Mouse (Mus musculus): ENCODE data around the gene Cnot2. TPM values are rescaled to one million over a fixed set of nuclear protein-coding genes. Genes with fewer than 3 reads are reported as not detected.

The Cnot2 gene
- polyA plus RNA-seq, 1 experiment from 2014 or later: 100 TPM

DNA sequence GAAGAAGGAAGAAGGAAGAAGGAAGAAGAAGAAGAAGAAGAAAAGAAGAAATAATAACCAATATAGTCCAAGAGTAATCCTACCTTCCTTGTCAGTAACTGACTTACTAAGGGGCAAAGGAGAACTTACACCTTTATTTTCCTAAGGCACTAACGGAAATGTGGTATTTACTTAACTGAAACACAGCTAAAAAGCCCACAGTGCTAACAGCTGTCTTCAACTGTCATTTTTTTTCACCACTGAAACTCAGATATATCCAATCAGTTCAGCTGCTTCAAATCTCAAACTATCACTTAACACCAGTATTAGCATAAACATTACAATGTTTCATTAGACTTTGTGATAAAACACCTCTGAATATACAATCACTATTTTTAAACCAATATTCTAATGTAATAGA is 22.1 kb downstream of the Cnot2 start:
- H3K36me3 ChIP-seq: no peaks in the 10 kb centered on the region
- WGBS: 64% methylated on average over 1 of the region's 1 CpGs
- no peak overlapping the region for H3K9ac ChIP-seq
- no peaks in the 10 kb centered on the region for H3K27me3 ChIP-seq
- no peak overlapping the region for H3K4me3 ChIP-seq (replicated peaks)
- H3K9me3 ChIP-seq (replicated peaks): no peaks in the 10 kb centered on the region
- H3K4me1 ChIP-seq: 0 out of 2 replicates have a peak, but pooled peaks cover 10% of the 10 kb centered on the region
- no peak for ATAC-seq (ENCODE audit: insufficient number of reproducible peaks, low FRiP score, low TSS enrichment, low read depth)
- H3K4me2 ChIP-seq (replicated peaks): no peak overlapping the region
- H3K27ac ChIP-seq (replicated peaks): no peak overlapping the region

GRCm38 (mm10) chr10:116557166-116557565 is 24.1 kb downstream of the Cnot2 start:
- no peaks in the 10 kb centered on the region for H3K9me3 ChIP-seq (replicated peaks)
- H3K4me3 ChIP-seq (replicated peaks): no peak overlapping the region
- no peak overlapping the region for H3K9ac ChIP-seq
- no peaks in the 10 kb centered on the region for H3K27me3 ChIP-seq
- 0 out of 2 replicates have a peak, but pooled peaks cover 5% of the 10 kb centered on the region for H3K4me1 ChIP-seq
- WGBS: 100% methylated on average over 1 of the region's 1 CpGs
- no peaks in the 10 kb centered on the region for H3K36me3 ChIP-seq
- H3K4me2 ChIP-seq (replicated peaks): no peak overlapping the region
- ATAC-seq (ENCODE audit: insufficient number of reproducible peaks, low FRiP score, low TSS enrichment, low read depth): no peak
- H3K27ac ChIP-seq (replicated peaks): no peak overlapping the region

DNA sequence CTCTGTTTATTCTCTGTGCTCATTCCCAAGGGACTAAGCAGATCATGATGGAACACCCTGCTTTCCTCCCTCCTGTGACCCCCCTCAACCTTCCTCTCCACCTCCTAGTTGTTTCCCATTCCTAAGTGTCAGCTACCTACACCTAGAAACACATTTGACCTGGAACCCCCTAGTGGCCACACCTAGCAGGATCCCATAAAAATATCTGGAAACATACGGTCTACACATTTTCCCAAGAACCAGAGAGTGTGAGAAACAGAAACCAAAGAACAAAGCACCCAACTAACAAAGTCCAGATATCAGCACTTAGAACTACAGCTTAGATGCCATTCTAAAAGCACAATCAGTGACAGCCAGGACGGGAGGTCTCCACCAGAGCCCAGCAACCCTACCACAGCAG is 26.9 kb downstream of the Cnot2 start:
- no peaks in the 10 kb centered on the region for H3K27me3 ChIP-seq
- no peak overlapping the region for H3K4me3 ChIP-seq (replicated peaks)
- no peak for ATAC-seq (ENCODE audit: insufficient number of reproducible peaks, low FRiP score, low TSS enrichment, low read depth)
- H3K4me2 ChIP-seq (replicated peaks): no peak overlapping the region
- H3K4me1 ChIP-seq: 0 out of 2 replicates have a peak, but pooled peaks cover 5% of the 10 kb centered on the region
- WGBS: 56% methylated on average over 2 of the region's 2 CpGs
- H3K27ac ChIP-seq (replicated peaks): no peak overlapping the region
- no peaks in the 10 kb centered on the region for H3K9me3 ChIP-seq (replicated peaks)
- no peak overlapping the region for H3K9ac ChIP-seq
- no peaks in the 10 kb centered on the region for H3K36me3 ChIP-seq

DNA sequence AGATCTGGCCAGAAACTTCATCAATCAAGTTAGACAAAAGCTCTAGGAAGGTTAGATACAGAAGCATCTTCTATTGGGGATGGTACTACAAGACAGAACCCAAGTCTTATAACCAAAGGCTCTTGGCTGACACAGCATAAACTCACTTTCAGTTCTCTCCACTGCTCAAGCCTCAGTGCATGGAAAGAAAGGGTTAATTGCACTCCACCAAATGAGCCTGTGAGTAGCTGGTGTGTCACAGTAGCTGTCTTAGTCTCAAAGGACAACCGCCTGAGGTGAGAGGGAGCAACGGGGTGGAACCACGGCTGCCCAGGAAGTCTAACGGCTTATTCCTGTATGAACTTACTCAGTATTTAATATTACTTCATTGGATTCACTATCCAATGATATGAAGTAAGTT is 33.4 kb downstream of the Cnot2 start:
- Histone ChIP-seq H3K9me3 (replicated peaks) (no peaks in the 10 kb centered on the region), H3K27ac (replicated peaks) (no peak overlapping the region), H3K4me1 (no peaks in the 10 kb centered on the region), H3K9ac (no peak overlapping the region), H3K27me3 (no peaks in the 10 kb centered on the region), H3K4me3 (replicated peaks) (no peak overlapping the region), H3K4me2 (replicated peaks) (no peak overlapping the region), H3K36me3 (no peaks in the 10 kb centered on the region)
- no peak for ATAC-seq (ENCODE audit: insufficient number of reproducible peaks, low FRiP score, low TSS enrichment, low read depth)
- WGBS: 26% methylated on average over 4 of the region's 4 CpGs

DNA sequence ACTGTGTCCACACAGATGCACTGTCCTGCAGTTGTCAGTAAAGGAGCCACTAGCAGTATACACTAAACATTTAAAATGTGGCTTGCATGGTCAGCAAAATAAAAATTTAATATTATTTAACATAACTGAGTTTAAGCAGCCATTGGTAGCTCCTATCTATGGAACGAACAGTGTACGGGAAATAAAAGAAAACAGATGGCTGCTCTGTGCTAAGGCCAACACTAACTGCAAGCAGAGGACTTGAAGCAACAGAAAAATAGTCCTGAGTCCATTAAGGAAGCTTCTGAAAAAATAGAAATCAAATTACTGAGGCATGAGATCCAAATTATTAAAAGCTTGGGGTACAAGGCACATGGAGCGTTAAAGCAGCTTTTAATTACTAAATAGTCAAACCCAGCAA is 35.1 kb downstream of the Cnot2 start:
- Histone ChIP-seq H3K36me3 (no peaks in the 10 kb centered on the region), H3K27ac (replicated peaks) (no peak overlapping the region), H3K27me3 (no peaks in the 10 kb centered on the region), H3K4me1 (no peaks in the 10 kb centered on the region), H3K4me3 (replicated peaks) (no peak overlapping the region), H3K9ac (no peak overlapping the region), H3K9me3 (replicated peaks) (no peaks in the 10 kb centered on the region), H3K4me2 (replicated peaks) (no peak overlapping the region)
- 45% methylated on average over 3 of the region's 3 CpGs for WGBS
- no peak for ATAC-seq (ENCODE audit: insufficient number of reproducible peaks, low FRiP score, low TSS enrichment, low read depth)

- H3K36me3 ChIP-seq: no peaks in the 10 kb centered on the region
- no peak overlapping the region for H3K4me2 ChIP-seq (replicated peaks)
- H3K4me3 ChIP-seq (replicated peaks): no peak overlapping the region
- 72% methylated on average over 1 of the region's 1 CpGs for WGBS
- H3K27me3 ChIP-seq: no peaks in the 10 kb centered on the region
- H3K9ac ChIP-seq: no peak overlapping the region
- H3K4me1 ChIP-seq: no peaks in the 10 kb centered on the region
- no peak for ATAC-seq (ENCODE audit: insufficient number of reproducible peaks, low FRiP score, low TSS enrichment, low read depth)
- H3K27ac ChIP-seq (replicated peaks): no peak overlapping the region
- no peaks in the 10 kb centered on the region for H3K9me3 ChIP-seq (replicated peaks)
Observed at GRCm38 (mm10) chr10:116543061-116543460, 38.2 kb downstream of the Cnot2 start.

DNA sequence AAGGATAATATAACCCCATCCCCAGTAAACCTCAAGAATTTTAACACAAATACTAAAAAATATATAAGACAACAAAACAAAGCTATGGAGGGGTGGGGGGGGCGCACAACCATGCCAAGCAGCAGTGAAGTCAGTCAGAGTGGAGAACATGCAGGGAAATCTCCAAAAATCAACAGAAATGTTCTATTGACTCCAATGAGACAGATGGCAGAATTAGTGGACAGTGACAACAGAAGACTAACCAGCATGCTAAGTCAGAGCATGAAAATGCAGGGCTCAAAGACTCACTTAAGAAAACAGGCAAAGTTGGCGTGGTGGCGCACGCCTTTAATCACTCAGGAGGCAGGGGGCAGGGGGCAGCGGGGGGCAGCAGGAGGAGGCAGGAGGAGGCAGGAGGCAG is 40.6 kb downstream of the Cnot2 start:
- no peaks in the 10 kb centered on the region for H3K4me1 ChIP-seq
- no peak overlapping the region for H3K4me3 ChIP-seq (replicated peaks)
- H3K9ac ChIP-seq: no peak overlapping the region
- H3K9me3 ChIP-seq (replicated peaks): no peaks in the 10 kb centered on the region
- H3K36me3 ChIP-seq: no peaks in the 10 kb centered on the region
- H3K4me2 ChIP-seq (replicated peaks): no peak overlapping the region
- WGBS: 85% methylated on average over 5 of the region's 5 CpGs
- H3K27me3 ChIP-seq: no peaks in the 10 kb centered on the region
- no peak for ATAC-seq (ENCODE audit: insufficient number of reproducible peaks, low FRiP score, low TSS enrichment, low read depth)
- H3K27ac ChIP-seq (replicated peaks): no peak overlapping the region

- no peak overlapping the region for H3K4me3 ChIP-seq (replicated peaks)
- H3K4me1 ChIP-seq: peaks cover 5% of the 10 kb centered on the region; the same call in 1 of the 2 replicates
- no peaks in the 10 kb centered on the region for H3K27me3 ChIP-seq
- no peak overlapping the region for H3K27ac ChIP-seq (replicated peaks)
- no peak overlapping the region for H3K9ac ChIP-seq
- no peak for ATAC-seq (ENCODE audit: insufficient number of reproducible peaks, low FRiP score, low TSS enrichment, low read depth)
- H3K9me3 ChIP-seq (replicated peaks): no peaks in the 10 kb centered on the region
- H3K4me2 ChIP-seq (replicated peaks): no peak overlapping the region
- 88% methylated on average over 3 of the region's 3 CpGs for WGBS
- no peaks in the 10 kb centered on the region for H3K36me3 ChIP-seq
Observed at GRCm38 (mm10) chr10:116537495-116537894, 43.8 kb downstream of the Cnot2 start.

GRCm38 (mm10) chr10:116534278-116534677 is 47.0 kb downstream of the Cnot2 start:
- no peak overlapping the region for H3K4me3 ChIP-seq (replicated peaks)
- H3K4me2 ChIP-seq (replicated peaks): no peak overlapping the region
- H3K9me3 ChIP-seq (replicated peaks): no peaks in the 10 kb centered on the region
- H3K27ac ChIP-seq (replicated peaks): peak overlapping the region; percentile 69; the same call in 1 of the 2 replicates
- no peaks in the 10 kb centered on the region for H3K27me3 ChIP-seq
- WGBS: 16% methylated on average over 3 of the region's 3 CpGs
- H3K9ac ChIP-seq: no peak overlapping the region
- no peak for ATAC-seq (ENCODE audit: insufficient number of reproducible peaks, low FRiP score, low TSS enrichment, low read depth)
- peaks cover 5% of the 10 kb centered on the region; the same call in 1 of the 2 replicates for H3K4me1 ChIP-seq
- H3K36me3 ChIP-seq: no peaks in the 10 kb centered on the region

- Histone ChIP-seq H3K27me3 (no peaks in the 10 kb centered on the region), H3K4me2 (replicated peaks) (no peak overlapping the region), H3K9ac (no peak overlapping the region), H3K4me1 (peaks cover 5% of the 10 kb centered on the region; the same call in 1 of the 2 replicates), H3K9me3 (replicated peaks) (no peaks in the 10 kb centered on the region), H3K27ac (replicated peaks) (no peak overlapping the region), H3K4me3 (replicated peaks) (no peak overlapping the region), H3K36me3 (0 out of 2 replicates have a peak, but pooled peaks cover 2% of the 10 kb centered on the region)
- WGBS: 63% methylated on average over 3 of the region's 3 CpGs
- ATAC-seq (ENCODE audit: insufficient number of reproducible peaks, low FRiP score, low TSS enrichment, low read depth): no peak
Observed at GRCm38 (mm10) chr10:116532561-116532960, 48.8 kb downstream of the Cnot2 start.

DNA sequence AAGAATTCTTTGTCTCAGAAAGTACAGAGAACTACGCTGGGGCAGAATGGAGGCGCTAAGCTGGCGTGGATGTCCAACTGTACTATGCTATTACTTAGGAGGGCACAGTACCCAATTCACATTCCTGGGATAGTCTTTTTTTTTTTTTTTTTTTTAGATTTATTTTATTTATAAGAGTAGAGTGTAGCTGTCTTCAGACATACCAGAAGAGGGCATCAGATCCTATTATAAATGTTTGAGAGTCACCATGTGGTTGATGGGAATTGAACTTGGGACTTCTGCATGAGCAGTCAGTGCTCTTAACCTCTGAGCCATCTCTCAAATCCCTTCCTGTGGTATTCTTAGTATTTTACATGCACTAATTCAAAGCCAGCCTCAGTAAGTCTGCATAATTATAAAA is 50.2 kb downstream of the Cnot2 start:
- no peak for ATAC-seq (ENCODE audit: insufficient number of reproducible peaks, low FRiP score, low TSS enrichment, low read depth)
- WGBS: 90% methylated on average over 3 of the region's 3 CpGs
- no peak overlapping the region for H3K4me3 ChIP-seq (replicated peaks)
- H3K27ac ChIP-seq (replicated peaks): no peak overlapping the region
- H3K9ac ChIP-seq: no peak overlapping the region
- H3K4me1 ChIP-seq: peaks cover 5% of the 10 kb centered on the region; the same call in 1 of the 2 replicates
- no peaks in the 10 kb centered on the region for H3K27me3 ChIP-seq
- 0 out of 2 replicates have a peak, but pooled peaks cover 4% of the 10 kb centered on the region for H3K36me3 ChIP-seq
- H3K9me3 ChIP-seq (replicated peaks): no peaks in the 10 kb centered on the region
- no peak overlapping the region for H3K4me2 ChIP-seq (replicated peaks)

- Histone ChIP-seq H3K4me1 (no peaks in the 10 kb centered on the region), H3K4me2 (replicated peaks) (no peak overlapping the region), H3K9ac (no peak overlapping the region), H3K4me3 (replicated peaks) (no peak overlapping the region), H3K36me3 (no peaks in the 10 kb centered on the region), H3K27me3 (no peaks in the 10 kb centered on the region), H3K27ac (replicated peaks) (no peak overlapping the region), H3K9me3 (replicated peaks) (no peaks in the 10 kb centered on the region)
- ATAC-seq (ENCODE audit: insufficient number of reproducible peaks, low FRiP score, low TSS enrichment, low read depth): no peak
- WGBS: 89% methylated on average over 1 of the region's 1 CpGs
Observed at GRCm38 (mm10) chr10:116519588-116519987, 61.7 kb downstream of the Cnot2 start.
